Mouse (Mus musculus) lung, postnatal 25 days (tissue): ENCODE data around the gene Pold2.

Experiments
- DNase-seq: peaks from one replicate; pipeline ENCODE4 v3.0.0; 2022; ENCODE audit warnings: low spot score

Pold2 gene

DNA sequence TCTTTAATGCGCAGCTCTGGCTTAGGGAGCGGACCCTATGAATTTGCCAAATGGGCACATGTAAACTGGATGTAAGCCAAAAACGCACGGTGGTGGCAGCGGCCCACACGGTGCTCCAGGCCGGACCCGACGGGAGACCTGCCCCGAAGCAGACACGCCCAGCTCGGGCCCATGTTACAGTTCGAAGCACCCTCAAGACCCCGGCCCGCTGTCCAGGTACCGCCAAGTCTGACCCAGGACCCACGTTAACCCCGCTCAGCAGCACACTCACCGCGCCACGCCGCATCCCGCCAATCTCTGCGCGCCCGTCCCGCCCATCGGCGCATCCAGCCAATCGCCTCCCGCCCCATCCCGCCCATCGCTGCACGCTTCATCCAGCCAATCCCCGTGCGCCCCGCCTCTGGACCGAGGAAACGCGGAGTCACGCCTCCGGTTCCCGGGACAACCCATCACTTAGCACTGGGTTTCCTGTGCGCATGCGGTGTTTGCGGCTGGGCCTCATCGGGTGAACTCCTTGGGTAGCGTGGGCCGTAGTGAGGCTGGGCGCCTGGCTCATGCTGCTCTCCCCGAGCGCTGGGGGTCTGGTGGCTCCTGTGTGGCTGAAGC, at the start of gene Pold2:
Gene Pold2 (minus strand): TSS at position 372 of the 606 bp plus-strand sequence.
- DNase-seq: peak; percentile 99

DNA sequence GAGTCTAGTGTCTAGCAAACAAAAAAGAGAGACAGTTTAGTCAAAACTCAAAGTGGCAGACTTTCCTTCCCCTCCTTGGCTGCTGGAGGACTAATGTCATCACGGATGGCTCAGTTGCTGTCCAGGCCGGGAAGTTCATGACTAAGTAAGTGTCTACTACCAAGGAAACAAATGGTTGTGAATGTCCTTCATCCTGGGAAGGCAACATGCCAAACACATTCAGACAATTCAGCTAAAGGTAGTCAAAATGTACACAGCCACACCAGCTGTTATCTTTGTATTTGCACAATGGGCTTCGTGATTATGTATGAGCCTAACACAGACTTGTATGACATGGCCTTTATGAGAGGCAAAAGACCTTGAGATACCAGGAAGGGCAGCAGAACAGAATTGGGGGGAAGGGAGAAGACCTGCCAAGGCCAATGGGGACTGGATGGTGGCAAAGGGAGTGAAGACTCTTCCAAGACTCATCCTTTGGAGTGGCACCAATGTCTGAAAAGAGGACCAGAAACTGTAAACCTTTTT, 48.7 kb upstream of the Pold2 start:
- no peak for DNase-seq

DNA sequence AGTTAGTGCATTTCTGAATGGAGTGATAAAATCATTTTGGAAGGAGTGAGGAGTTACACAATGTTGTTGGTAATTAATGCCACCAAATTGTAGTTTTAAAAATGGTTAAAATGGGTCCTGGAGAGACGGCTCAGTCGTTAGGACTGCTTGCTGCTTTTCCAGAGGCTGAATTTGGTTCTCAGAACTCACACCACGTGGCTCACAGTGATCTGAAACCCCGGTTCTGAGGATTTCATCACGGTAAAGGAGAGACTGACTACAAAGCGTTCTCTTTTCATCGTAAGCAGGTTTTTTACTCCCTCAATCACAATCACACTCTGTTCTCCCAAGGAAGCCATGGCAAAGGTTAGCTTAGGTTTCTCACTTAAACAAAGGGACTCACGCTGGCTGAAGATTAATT, 46.6 kb upstream of the Pold2 start:
- DNase-seq: no peak

DNA sequence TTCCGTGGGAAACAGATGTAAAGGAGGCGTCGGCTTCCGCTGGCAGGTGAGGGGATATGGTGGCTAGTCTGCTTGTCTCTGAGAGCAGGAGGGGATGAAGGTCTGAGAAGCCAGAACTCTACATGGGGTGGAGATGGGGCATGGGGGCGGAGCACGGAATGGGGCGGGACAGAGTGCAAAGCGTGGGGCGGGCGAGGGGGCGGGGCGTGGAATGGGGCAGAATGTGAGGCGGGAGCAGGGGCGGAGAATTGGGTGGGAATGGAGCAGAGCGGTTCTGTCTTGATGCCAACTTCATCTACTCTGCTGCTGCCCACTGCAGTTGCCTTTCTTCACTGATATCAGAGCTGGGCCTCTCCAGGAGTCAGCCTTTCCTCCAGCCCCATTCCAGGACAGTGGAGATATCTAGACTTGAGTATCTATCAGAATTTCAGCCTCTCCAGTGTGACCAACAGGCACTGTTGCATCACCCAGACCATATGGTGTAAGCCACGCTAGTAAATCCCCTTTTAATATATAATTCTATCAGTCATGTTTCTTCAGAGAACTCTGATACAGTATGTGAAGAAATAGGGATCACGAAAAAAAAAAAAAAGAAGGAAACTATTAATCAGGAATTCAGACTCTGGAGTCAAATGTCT, 42.4 kb upstream of the Pold2 start:
- DNase-seq: no peak

DNA sequence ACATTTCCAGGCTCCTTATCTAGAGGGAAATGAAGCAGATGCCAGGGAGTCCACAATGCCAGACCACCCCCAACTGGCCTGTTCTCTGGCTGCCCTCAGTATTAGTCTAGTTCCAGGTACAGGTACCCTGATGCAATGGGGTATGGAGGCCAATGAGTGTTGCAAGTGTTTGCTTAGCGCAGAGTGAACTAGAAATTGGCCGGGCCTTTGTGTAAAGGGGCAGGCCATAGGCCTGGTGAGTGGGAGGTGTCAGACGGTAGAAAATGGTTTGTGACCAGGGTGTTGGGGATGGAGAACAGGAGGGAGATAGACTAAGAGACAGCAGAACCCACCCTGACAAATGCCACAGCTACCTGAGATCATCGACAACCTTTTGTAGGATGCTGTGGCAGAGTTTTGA, 41.5 kb upstream of the Pold2 start:
- DNase-seq: peak; percentile 47

DNA sequence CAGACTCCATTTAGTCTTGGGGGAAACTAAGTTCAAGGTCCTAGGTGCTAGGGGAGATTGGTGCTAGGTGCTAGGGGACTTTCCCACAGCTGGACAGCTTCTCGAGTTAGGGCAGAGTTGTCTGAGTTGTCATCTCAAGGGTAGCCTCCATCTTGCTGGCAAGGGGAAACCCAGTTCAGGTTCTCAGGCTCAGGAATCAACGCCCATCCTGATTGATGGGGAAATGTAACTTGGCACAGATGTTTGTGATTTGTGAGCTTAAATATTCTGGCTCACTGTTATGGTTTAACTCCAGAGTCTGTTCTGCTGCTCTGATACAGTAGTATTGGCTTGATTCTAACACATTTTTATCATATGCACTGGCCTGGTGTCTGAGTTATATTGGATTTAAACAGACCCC, 40.0 kb upstream of the Pold2 start:
- DNase-seq: no peak

DNA sequence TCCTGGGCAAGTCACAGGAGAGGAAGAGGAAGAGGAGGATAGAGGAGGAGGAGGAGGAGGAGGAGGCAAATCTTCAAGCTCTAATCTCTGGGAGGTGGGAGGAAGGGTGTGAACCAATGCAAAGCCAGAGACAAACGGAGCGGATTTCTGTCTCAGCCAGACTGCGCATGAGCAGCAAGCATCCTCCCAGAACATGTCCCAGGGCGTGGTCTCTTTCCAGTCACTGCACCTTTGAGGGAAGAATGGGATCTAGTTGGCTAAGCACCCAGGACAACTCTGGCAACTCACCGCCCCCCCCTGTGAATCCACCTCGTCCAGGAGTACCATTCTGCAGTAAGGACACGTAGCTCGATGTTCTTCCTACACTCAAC, 38.1 kb upstream of the Pold2 start:
- no peak for DNase-seq

DNA sequence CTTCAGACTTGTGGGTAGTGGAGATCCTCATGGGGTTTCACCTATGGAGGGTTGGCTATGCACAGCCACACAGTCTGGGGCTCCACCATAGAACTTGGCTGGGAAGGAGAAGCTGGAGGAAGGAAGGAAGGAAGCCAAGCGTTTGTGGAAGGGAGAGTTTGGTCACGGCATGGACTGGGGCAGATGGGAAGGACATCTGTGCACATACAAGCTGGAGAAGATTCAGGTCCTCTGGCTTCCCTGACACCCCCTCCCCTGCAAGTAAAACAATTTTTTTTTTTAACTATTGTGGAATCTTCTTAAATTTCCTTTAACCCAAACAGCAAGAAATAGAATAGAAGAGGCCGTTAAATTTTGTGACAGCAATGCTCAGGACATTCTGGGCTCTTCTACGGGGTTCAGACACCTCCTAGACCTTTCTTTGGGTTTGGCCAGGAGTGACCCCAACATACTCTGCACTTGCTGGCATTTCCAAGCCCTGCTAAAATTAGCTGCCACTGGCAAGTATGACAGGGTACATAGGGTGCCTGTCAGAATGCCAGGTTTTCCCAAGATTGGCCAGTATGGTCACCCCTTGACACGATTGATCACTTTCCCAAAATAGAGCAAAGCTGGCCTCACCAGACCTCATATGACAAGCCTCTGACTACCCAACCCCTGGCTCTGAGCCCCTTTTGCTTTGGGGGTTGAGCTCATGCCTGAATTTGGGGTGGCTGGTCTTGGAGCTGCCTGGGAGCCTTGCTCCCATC, 37.5 kb upstream of the Pold2 start:
- DNase-seq: no peak

DNA sequence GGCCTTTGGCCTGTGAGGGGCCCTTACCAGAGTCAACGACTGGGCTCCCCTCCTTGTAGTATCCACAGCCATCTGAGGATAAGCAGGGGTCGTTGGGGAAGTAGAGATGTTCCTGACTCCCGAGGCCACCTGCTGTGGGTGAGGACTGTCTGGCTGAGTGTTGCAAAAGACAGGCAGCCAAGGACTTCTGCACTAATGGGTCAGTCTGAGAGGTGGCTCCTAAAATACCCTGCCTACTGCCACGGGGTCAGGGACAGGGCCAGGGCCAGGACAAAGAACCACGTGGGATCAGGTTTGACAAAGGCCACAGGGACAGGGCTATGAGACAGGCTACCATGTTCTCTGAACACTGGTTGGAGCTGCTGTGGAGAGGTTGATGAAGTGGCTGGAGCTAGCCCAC, 36.8 kb upstream of the Pold2 start:
- no peak for DNase-seq

DNA sequence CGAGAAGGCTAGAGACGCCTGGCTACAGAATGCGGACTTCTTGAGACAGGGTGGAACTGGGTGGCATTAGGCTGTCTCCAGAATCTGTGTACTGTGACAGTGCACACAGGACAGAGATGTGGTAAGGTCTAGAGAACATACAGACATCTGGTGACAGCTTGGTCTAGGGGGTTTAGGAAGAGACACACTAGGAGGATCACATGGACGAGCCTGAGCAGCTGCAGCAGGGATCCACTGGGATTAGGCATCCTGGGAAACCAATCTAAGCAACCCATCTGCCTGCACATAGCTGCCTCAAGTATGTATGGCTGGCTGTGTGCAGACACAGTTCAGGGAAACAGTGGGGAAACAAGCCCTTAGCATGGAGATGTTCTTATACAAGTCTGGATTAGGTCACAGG, 35.8 kb upstream of the Pold2 start:
- DNase-seq: no peak

DNA sequence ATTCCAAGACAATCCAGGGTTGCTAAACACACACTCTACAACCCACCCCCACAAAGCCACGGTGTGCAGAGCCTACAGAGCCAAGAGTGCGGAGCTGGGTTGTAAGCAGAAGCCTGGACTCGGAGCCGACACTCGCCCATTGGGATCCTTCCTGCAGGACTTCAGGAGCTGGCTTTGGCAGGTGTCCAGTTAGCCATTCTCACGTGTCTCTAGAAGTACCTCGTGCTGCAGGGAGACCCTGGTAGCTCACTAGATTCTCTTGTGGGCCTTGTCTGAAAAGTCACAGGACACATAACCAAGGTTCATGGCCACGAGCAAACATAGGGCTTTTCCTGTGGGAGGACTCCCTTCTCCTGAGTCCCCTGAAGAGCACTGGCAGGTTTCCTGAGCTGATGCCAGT, 35.2 kb upstream of the Pold2 start:
- no peak for DNase-seq

DNA sequence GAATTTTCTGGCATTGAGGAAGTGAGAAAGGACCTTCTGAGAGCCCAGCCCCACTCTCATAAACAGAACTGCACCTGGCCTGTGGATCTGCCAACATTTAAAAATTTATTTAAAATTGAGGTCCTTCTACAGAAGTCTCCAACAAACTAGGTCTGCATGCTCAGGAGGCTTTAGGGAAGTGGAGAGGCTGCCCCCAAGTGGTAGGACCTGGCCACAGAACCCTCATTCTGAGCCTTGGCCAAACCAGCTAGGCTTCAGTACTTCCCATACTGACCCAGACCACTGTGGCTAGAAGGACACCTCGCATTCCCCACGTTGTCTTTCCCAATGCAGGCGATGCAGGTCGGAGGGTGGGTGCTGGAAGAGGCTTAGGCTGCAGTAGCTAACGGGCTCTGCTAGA, 34.5 kb upstream of the Pold2 start:
- DNase-seq: peak; percentile 51

DNA sequence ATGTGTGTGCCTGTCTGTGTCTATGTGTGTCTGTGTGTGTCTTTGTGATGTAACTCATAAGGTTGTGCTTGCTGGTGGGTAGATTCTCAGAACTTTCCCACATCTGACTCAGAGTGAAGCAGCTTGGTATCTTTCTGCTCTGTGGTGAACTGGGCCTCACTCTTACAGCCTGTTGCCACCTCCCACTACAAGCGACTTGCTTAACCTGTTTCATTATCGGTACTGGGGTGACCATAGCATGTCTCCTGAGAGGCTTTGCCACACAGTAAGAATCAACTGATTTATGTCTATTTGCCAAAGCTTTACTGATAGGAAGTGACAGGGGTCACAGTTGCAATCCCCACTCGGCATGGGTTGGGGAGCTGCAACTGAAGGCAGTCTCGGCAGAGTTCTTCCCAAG, 30.6 kb upstream of the Pold2 start:
- no peak for DNase-seq

DNA sequence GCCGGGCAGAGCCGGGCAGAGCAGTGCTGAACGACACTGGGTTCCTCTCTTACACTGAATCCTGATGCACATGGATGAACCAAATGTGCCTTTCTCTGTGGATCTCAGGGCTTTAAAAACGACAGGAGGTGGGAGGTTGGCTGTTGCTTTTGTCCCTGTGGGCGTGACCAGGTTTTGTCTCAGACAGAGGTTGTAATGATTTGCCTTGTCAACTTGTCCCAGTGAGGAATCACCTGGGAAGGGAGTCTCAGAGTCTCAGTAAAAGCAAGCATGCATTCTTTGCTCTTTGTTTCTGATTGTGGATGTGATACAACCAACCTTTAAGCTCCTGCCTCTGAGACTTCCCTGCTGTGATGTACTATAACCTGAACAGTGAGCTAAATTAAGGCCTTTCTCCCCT, 29.0 kb upstream of the Pold2 start:
- no peak for DNase-seq

DNA sequence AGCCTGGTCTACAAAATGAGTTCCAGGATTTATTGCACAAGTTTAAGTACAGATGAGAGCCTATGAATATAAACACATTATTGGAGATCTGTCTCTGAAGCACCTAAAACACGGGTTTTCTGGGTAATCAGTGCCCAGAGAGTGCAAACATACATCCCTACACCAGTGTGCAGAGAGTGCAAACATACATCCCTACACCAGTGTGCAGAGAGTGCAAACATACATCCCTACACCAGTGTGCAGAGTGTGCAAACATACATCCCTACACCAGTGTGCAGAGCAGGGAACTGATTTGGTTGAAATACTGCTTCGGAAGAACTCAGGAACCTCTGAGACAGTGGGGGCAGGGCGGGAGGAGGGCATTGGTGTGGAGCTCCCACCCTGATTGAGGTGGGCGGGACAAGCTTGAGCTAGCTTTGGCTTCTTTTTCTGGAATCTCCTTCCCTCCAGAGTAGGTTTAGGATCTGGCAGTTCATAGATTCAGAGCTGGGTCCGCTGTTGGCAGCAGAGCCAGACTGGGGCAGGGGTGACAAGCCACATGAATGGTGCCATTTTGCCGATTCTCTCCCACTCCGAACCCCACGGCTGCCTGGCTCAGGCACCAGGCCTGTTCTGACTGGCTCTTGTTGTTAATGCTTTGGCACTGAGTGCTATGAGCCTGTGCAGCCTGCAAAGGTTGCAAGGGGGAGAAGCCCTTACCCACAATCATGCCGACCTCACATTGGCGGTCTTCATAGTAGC, 27.9 kb upstream of the Pold2 start:
- DNase-seq: no peak

DNA sequence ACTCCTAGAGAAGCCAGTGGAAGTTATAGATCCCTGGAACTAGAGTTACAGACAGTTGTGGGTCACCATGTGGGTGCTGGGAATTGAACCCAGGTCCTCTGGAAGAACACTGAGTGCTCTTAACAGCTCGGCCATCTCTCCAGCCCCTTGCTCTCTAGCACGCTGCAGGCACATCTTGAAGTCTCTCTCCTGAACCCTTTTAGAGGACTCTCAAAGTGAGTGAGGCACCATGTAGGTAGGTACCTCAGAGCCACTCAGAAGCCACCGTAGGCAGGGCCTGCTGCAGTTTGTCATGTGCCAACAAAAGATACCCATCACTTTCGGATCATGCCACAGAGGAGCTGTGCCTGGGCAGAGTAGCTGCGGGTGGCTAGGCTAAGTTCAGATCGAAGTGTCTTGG, 26.8 kb upstream of the Pold2 start:
- DNase-seq: no peak

DNA sequence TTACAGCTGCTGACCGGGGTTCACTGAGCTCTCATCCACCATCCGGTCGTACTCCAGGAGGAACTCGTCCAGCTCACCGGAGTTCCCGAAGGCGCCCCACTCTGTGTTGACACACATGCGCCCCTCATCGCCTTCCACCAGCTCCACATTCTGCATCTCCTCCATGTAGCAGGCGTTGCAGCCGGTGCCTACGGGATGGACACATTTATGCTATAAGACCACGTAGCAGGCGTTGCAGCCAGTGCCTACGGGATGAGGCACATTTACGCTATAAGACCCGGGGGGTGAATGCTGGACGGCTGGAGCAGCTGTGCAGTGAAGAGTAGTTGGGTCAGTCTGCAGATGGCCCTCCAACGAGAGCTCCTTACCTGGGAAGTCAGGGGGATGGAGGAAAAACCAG, 26.3 kb upstream of the Pold2 start:
- no peak for DNase-seq

DNA sequence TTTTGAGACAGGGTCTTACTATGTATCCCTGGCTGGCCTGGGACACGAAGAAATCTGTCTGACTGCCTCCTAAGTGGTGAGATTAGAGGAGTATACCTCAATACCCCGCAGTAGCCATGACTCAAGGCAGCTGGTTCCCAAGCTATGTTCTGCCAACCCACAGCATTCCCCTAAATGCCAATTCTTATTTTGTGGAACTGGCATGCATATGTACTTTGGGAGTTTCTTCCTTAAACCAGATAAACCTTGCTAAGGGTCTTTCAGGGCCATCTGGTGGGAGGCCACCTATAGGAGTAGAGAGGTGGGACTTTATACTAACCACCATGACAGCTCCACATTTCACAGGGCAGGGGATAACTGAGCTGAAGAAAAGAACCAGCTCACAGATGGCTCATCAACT, 25.8 kb upstream of the Pold2 start:
- DNase-seq: no peak

DNA sequence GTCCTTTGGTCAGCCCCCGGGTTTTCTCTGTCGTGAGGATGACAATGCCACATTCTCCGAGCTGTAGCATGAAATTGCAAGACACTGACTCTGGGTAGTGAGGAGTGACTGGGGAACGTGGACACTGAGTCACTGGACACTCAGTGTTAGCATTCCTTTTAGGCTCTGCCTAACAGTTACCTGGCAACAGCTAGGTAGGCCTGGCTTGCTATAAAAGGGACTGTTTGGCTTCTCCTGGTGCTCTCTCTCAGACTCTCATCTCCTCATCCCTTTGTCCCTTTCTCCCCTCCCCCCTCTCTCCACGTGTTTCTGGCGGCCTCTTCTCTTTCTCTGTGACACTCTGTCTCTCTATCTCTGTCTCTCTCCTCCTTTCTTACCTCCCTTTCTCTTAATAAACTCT, 24.3 kb upstream of the Pold2 start:
- DNase-seq: no peak

DNA sequence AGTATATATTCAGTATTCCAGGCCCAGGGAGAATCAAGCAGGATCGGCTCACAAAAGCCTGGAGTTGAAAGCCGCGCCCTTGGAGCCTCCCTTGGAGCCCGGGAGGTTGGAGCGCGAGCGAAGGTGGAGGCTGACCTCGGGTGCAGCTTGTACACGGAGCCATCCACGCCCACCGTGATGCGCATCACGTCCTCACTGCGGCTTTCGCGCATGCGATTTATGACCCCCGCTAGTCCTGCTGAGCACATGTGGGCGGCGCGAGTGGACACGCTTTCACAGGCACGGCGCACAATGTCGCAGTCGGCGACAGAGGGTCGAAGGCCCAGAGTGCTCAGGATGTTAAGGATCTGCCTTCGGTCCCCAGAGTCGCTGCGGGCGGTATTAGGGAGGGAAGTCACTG, 23.9 kb upstream of the Pold2 start:
- DNase-seq: no peak

DNA sequence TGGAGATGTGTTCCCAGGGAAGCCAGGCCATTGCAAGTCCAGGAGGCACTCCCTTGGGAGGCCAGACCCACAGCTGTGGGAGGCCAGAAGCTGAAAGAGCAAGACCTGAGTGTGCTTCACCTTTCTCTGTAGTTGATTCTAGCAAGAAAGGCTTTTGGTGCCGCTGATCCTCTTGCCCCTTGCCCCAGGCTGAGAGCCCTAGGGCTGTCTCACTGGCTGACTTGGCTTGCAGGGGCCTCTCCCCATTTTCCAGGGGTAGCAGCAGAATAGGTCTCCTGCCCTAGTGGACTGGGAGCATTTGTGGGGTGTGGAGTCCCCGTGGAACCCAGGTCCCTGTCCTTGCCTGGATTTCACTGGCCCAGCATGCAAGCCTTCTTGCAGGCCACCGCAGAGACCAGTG, 23.2 kb upstream of the Pold2 start:
- no peak for DNase-seq

DNA sequence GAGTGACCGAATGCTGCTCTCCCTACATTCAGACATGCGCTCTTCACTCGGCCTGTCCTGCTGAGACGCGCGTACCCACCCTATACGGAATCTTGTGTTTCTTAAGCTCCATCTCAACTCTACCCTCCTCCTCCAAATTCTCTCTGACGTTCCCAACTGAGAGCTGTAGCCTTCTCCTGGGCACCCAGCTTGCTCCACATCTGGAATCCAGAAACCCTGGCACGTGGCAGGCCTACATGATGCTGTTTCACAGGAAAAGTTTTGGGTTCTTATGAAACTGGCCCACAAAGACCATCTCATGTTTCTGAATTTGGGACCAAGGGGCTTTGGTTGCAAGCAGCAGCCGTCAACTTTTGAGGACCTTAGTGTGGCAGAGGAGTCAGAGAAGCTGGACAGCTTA, 21.2 kb upstream of the Pold2 start:
- DNase-seq: no peak

DNA sequence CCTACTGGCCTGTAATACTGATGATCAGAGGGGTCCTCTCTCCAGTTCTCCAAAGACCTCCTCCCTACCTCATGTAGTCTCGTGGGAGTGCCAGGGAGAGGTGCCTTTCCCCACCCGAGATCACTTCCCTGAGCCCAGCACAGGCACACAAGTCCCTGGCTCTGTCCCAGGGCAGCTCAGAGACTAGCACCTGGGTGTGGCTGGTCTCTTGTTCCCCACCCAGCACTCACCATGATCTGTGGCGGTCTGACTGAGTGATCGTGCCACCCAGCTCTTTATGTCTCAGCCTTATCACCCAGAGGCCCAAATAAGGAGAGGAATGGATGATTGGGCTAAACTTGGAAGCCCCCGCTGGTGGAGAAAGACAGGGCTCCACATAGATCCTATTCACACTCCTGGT, 20.4 kb upstream of the Pold2 start, which contains the start of gene Myl7:
Gene Myl7 (minus strand): TSS at position 252 of the 400 bp plus-strand sequence.
- DNase-seq: no peak
